Mouse (Mus musculus) retina, embryonic 14.5 days (tissue): ENCODE measurements around the gene Miga2.
"Not testable (repeated sequence)": the region's sequence is repeated elsewhere in the genome, so short reads cannot be mapped to it uniquely, and the experiment has no call there.

Experiments
- DNase-seq: peaks from one replicate; pipeline ENCODE4 v3.0.0-alpha.2; 2015; ENCODE audit warnings: low spot score

Miga2 gene

GRCm38 (mm10) chr2:30397986-30398512 is 34.0 kb downstream of the Miga2 start:
- peak; percentile 55 for DNase-seq

- DNase-seq = peak; percentile 55
These were observed 35.4 kb downstream of the Miga2 start for GRCm38 (mm10) chr2:30399191-30400171.

GRCm38 (mm10) chr2:30401581-30401980 is 37.5 kb downstream of the Miga2 start:
- no peak for DNase-seq

DNA sequence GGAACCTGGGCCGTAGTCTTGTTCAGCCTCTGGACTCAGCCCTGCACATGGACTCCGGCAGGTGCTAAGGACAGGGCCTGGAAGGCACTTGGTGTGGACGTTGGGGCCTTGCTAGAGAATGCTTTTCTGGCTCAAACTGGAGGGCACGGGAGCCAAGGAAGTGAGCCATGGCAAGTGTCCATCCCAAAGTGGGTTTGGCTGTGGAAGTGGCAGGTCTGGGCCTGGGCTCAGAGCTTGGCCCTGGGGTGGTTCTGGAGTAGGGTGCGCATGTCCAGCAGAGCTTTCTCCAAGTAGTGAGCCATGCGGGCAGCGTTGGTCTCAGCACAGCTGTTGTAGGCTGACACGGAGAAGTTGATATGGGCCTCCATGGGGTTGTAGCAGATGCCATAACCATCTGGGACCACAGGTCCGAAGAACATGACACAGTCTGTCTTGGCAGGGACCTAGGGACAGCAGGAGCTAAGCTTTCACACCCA is 38.4 kb downstream of the Miga2 start:
- no peak for DNase-seq

DNA sequence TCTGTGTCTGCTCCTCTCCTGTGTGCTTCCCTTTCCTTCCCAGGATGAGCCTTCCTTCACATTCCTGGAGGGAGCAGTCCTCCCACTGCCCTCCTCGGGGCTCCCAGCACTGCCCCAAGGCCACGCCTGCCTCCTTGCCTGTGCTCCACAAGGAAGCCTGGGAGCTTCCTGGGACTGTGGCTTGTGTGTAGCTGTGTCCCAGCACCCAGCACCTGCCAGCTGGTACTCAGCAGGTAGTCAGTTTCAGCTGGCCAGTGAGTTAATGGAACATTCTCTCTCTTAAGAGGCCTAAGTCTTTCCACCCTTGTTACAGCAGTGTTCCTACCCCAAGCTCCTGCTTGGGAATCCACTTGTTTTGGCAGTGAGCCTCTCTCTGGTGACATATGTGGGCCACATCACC is 38.8 kb downstream of the Miga2 start:
- DNase-seq = no peak

- DNase-seq = no peak
These were observed 39.8 kb downstream of the Miga2 start for GRCm38 (mm10) chr2:30403870-30404269.

DNA sequence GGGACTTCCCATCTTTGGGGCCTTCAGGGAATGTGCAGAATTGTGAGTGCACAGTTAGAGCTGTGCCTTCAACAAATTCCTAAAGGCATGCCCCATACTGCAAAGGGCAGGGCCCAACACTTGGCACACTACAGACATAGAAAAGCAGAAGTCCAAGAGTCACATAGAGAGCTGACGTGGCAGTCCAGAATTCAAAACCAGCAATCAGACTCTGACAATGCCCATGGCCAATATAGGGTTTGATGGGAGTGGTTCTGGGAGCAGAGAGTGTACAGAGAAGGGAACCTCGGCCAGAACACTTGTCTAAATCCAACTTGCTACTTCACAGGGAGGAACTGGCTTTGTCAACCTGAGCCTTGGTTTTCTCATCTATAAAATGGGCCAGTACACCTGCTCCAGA is 43.2 kb downstream of the Miga2 start:
- DNase-seq = no peak

GRCm38 (mm10) chr2:30407778-30408177 is 43.7 kb downstream of the Miga2 start:
- DNase-seq = no peak

- DNase-seq = no peak
These were observed 44.5 kb downstream of the Miga2 start for GRCm38 (mm10) chr2:30408452-30409100.

- no peak for DNase-seq
These were observed 45.6 kb downstream of the Miga2 start for GRCm38 (mm10) chr2:30409454-30410176.

- no peak for DNase-seq
These were observed 49.3 kb downstream of the Miga2 start for GRCm38 (mm10) chr2:30413038-30413973.

DNA sequence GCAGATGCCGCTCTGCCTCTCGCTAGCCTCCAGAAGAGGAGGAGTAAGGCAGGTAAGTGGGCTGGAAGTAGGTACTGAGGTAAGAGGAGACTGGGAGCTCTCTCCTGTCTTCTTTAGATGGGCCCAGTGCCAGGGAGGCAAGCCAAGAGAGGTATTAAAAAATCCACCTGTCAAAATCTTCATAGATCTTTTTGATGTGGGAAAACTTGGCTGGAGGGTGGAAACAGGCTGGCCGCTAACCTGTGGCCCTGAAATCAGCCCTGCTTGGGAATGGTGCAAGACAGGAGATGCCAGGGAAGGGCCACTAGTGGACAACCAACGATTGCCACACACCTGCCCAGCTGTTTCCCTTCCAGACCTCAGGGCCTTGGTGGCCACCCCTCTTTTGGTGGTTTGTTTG is 50.1 kb downstream of the Miga2 start:
- DNase-seq = no peak

- DNase-seq = no peak
These were observed 50.6 kb downstream of the Miga2 start for GRCm38 (mm10) chr2:30414681-30415080.

DNA sequence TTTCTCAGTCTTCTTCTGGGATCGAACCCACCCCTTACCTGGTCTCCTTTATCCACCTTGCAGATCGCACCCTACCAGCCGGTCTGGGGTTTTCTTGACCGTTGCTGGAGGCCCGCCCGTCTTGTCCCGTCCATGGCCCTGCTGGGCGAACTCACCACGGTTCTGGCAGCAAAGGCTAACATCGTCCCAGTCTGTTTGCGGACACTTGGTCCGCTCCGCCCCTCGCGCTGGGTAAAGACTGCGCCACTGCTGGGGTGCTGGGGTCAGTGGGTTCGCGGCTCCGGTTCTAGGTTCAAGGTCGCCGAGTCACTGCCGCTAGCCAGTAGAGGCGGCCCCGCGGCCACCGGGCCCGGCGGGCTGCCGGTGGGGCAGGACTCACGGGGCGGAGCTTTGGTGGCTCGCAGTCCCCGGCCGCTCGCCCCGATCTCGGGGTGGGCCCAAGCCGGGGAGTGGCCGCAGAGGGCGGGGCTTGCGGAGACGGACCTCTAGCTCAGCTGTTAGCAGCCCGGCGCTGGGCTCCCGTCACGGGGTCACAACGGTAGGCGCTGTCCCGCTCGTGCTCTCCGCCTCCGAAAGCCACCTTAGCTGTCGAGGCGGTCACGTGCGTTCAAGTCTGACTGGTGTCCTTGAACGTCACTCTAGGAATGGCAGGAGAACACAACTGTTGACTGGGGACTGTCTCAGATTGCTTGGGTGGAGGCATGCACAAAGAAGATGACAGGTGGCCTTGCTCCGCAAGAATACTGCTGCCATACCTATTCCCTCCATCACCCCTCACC is 51.3 kb downstream of the Miga2 start, which contains the start of gene Crat:
Gene Crat (minus strand): TSS at position 657 of the 779 bp plus-strand sequence.
- peak; percentile 86 for DNase-seq

DNA sequence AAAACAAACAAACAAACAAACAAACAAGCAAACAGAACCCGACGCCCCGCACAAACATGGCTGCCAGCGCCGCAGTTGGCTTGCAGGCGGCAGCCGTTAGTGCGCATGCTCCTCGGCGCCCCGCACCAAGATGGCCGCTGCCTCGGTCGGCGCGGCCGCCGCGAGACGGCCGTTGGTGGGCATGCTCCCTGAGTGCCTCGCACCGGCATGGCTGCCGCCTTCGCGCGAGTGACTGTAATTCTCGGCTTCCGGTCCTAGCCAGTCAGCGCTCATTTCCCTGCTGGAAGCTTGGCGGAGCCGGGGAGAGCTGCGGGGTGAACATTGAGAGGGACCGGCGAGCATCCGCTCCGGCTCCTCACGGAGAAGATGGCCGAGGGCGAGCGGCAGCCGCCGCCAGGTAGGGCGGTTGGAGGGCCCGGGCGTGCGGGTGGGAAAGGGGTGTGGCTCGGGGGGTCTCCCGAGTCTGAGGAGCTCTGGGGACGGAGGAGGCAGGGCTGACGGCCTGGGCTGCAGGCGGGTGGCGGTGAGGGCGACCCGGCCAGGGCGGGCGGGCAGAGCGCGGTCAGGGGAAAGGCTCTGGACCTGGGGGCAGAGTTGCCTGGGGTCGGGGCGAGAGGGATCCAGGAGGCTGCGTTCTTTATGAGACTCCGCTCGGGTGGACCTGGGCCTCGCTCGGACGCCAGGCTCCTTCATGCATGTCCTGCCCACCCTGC is 52.1 kb downstream of the Miga2 start, which contains the start of gene Ptpa:
Gene Ptpa (plus strand): TSS at position 104 of the 713 bp plus-strand sequence.
- peak; percentile 97 for DNase-seq

DNA sequence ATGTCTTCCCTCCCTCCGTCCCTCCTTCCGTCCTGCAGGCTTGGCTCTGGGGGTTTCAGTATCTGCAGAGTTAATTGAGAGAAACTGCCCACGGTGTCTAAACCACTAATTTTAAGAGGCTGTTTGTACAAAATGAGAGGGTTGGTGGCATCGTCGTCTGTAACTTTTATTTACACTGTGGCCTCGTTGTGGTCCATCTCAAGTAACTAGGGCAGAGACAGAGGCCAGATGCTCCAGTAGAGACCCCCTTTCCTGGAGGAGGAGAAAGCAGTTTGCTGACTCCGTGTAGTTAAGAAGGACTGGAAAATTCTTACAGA is 52.6 kb downstream of the Miga2 start:
- no peak for DNase-seq

- DNase-seq = not testable (repeated sequence)
These were observed 53.1 kb downstream of the Miga2 start for GRCm38 (mm10) chr2:30417154-30417553.

DNA sequence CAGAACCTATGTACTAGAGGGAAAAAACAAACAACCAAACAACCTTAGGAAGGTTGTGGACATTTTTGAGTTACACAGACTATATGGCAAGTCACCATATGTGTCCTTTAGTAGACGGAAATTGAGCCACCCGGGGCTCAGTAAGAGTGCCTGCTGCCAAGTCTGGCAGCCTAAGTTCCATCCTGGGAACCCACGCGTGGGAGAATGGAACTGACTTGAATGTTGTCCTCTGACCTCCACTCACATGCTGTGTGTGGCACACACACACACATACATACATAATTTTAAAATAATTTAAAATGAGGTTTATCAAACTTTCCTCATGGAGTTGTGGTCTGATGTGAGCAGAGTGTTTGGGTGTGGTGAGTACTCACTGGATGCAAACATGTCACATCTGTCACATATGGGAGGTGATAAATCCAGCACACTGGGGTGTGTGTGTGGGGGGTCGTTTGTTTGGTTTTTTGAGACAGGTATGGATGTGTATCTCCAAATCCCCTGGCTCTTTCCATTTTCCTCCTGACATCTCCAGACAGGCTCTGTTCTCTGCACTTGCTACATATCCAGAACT is 53.6 kb downstream of the Miga2 start:
- no peak for DNase-seq

DNA sequence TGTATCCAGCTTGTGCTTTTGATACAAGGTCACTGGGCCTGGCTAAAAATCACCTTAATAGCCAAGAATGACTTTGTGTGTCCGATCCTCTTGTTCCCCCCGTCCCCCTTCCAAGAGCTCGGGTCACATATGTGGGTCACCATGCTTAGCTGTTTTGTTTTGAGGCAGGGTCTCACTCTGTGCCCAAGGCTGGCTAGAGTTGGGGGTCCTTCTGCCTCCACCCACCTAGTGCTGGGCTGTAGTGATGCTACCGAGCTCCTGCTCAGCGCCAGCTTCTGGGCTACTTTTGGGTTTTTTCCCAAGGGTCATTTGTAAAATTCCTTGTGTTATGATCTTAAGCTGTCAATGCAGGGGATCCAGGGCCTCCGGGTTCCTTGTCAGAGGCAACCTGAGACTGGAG is 54.2 kb downstream of the Miga2 start:
- no peak for DNase-seq
